Mouse (Mus musculus): Measurements from ENCODE around the gene Mrpl38. TPM values are rescaled to one million over a fixed set of nuclear protein-coding genes. Genes with fewer than 3 reads are reported as not detected.
A peak's percentile ranks its signal among the peaks of the same experiment; 100 is the strongest.

The Mrpl38 gene
- polyA plus RNA-seq, 1 experiment from 2014 or later = 80.0 TPM

DNA sequence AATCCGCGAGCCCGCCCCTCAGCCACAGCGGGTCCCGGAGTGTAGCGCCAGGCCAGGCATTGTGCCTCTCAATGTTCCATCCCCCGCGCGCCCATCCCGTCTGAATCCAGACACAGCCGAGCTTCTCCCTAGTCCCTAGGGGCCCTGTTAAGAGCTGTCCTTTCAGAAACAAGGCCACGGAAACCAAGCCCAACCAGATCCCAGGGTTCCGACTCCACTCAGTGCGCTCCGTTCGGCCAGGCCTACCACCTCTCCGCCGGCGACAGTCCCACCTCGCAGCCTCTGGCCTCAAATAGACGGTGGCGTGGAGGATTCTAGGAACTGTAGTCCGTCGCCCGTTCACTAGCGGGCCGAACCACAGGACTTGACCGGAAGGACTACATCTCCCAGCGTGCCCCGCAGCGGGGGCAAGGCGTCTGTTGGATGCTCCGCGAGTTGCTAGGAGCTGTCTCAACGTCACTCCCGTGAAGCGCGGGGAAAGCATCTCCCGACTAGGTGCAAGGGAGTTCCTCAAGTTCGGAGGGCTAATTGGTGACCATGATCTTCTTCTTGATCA, 29.3 kb upstream of the Mrpl38 start, which contains the start of gene Fbf1:
Gene Fbf1, minus strand, starts transcription at position 283 of the 556 bp plus-strand sequence.
- Histone ChIP-seq H3K4me3 (peak within 1 kb of the TSS; percentile 77), H3K27me3 (no peaks in the 10 kb centered on the region), H3K4me1 (peaks cover 22% of the 10 kb centered on the region), H3K27ac (peak within 1 kb of the TSS; percentile 91), H3K36me3 (peaks cover 44% of the 10 kb centered on the region), H3K9me3 (no peaks in the 10 kb centered on the region), H3K4me2 (peak within 1 kb of the TSS; percentile 76), H3K9ac (peak within 1 kb of the TSS; percentile 88)
- WGBS = under 1% methylated on average over 40 of the region's 40 CpGs
- ATAC-seq (ENCODE audit: insufficient number of reproducible peaks, insufficient read depth, low FRiP score, low TSS enrichment, low read depth) = peak; percentile 90

DNA sequence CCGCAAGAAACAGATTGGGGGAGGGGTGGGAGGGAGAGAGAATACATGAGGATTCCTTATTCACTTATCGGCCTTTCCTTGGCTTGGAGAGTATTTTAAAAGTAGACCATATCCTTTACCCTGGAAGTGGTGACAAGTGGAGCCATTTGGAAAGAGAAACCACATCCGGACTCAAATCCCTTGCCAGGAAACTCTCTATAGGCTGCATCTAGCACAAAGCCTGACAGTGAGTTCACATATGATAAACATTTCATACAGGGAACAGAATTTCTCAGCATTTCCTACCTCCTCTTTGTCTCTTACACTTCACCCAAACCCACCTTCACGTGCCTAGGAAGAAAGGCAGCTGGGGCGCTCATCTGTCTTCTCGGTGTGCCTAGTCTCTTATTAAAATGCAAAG, 28.6 kb upstream of the Mrpl38 start:
- peak overlapping the region; percentile 77 for H3K4me3 ChIP-seq
- 4% methylated on average over 6 of the region's 6 CpGs for WGBS
- ATAC-seq (ENCODE audit: insufficient number of reproducible peaks, insufficient read depth, low FRiP score, low TSS enrichment, low read depth) = no peak

DNA sequence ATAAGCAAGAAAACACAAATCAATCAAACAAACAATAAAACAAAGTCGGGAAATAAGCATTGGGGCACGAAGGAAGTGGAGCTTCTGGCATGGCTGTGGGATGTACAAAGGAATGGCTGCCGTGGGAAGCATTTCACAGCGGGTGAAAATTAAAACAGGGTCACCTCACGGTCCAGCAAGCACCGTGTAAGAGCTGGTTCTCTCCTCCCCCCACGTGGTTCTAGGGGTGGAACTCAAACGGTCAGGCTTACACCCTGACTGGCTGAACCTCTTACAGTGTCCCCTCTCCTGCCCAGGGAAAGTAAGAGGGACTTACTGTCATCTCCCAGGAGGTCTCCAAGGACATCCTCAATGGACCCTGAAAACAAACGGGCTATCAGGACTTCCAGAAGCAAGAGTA, 24.3 kb upstream of the Mrpl38 start:
- Histone ChIP-seq H3K9ac (no peak overlapping the region), H3K4me3 (no peak overlapping the region), H3K9me3 (no peaks in the 10 kb centered on the region), H3K27me3 (no peaks in the 10 kb centered on the region), H3K36me3 (peaks cover 68% of the 10 kb centered on the region), H3K4me2 (no peak overlapping the region), H3K4me1 (peaks cover 21% of the 10 kb centered on the region), H3K27ac (no peak overlapping the region)
- 63% methylated on average over 9 of the region's 9 CpGs for WGBS
- no peak for ATAC-seq (ENCODE audit: insufficient number of reproducible peaks, insufficient read depth, low FRiP score, low TSS enrichment, low read depth)

More for the DNA sequence above, 28.6 kb upstream of the Mrpl38 start:
- no peaks in the 10 kb centered on the region for H3K9me3 ChIP-seq
- peaks cover 40% of the 10 kb centered on the region for H3K36me3 ChIP-seq
- peaks cover 25% of the 10 kb centered on the region for H3K4me1 ChIP-seq
- H3K4me2 ChIP-seq = peak overlapping the region; percentile 76
- H3K9ac ChIP-seq = peak overlapping the region; percentile 88
- H3K27ac ChIP-seq = peak overlapping the region; percentile 91
- H3K27me3 ChIP-seq = no peaks in the 10 kb centered on the region

DNA sequence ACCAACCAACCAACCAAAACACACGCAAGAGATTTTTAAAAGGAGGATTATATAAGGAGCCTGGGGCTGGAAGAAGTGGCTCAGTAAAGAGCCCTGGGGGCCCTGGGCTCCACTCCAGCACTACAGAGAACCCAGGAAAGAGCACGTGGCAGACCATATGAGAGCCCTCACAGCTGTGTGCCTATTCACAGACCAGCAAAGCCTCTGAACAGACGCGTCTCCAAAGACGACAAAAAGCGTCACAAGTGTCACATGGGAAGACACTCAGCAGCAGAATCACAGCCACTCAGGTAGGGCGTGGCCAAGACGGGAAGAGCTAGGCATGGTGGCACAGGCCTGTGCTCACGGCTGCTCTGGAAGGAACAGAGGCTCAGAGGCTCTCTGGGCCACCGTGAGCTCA, 23.5 kb upstream of the Mrpl38 start:
- H3K36me3 ChIP-seq = peaks cover 76% of the 10 kb centered on the region
- H3K9me3 ChIP-seq = no peaks in the 10 kb centered on the region
- H3K4me2 ChIP-seq = no peak overlapping the region
- H3K4me1 ChIP-seq = peaks cover 20% of the 10 kb centered on the region
- no peak overlapping the region for H3K4me3 ChIP-seq
- no peak overlapping the region for H3K9ac ChIP-seq
- H3K27me3 ChIP-seq = no peaks in the 10 kb centered on the region
- H3K27ac ChIP-seq = 0 out of 2 replicates have a peak overlapping the region, but pooled peaks have one; percentile 48
- ATAC-seq (ENCODE audit: insufficient number of reproducible peaks, insufficient read depth, low FRiP score, low TSS enrichment, low read depth) = no peak
- 73% methylated on average over 10 of the region's 10 CpGs for WGBS

DNA sequence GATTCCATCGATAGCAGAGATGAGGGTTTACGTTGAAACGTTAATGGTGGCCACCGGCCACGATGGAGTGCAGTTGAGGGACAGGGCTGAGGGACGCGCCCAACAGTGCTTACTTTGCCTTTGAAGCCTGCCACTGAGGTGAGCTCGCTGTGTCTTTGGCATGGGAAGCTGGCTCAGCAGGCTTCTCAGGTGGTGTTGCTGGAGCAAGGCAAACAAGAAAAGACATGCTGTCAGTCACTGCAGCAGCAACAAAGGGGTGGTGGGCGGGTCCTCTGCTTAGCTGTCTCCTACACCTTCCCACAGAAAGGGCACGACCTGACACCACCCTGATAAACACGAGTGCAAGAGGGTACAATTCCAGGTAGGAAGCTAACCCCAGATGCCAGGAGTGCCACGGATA, 22.6 kb upstream of the Mrpl38 start:
- H3K4me2 ChIP-seq = no peak overlapping the region
- no peaks in the 10 kb centered on the region for H3K27me3 ChIP-seq
- no peak overlapping the region for H3K9ac ChIP-seq
- H3K4me1 ChIP-seq = peaks cover 12% of the 10 kb centered on the region
- H3K27ac ChIP-seq = peak overlapping the region; percentile 48
- H3K4me3 ChIP-seq = no peak overlapping the region
- H3K9me3 ChIP-seq = no peaks in the 10 kb centered on the region
- peaks cover 85% of the 10 kb centered on the region for H3K36me3 ChIP-seq
- ATAC-seq (ENCODE audit: insufficient number of reproducible peaks, insufficient read depth, low FRiP score, low TSS enrichment, low read depth) = no peak
- WGBS = 56% methylated on average over 12 of the region's 12 CpGs

DNA sequence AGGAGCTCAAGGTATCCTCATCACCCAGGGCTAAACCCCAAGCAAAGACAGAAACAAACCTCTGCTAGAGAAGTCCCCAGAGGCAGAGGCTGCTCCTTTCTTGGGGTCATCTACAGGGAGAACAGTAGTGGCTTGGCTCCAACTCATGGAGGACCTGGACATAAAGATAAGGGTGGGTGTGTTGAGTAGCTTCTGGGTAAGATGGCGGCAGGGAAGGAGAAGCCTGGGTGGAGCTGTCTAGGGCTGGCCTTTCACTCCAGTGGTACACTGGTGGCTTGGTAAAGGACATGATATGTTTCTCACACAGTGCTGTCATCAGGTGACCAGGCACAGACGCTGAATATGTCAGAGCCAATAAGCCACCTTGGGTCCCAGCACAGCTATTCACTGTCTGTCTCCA, 12.3 kb upstream of the Mrpl38 start:
- no peaks in the 10 kb centered on the region for H3K9me3 ChIP-seq
- H3K4me2 ChIP-seq = no peak overlapping the region
- no peak overlapping the region for H3K9ac ChIP-seq
- H3K36me3 ChIP-seq = peaks cover 99% of the 10 kb centered on the region
- H3K27me3 ChIP-seq = no peaks in the 10 kb centered on the region
- WGBS = 93% methylated on average over 2 of the region's 2 CpGs
- ATAC-seq (ENCODE audit: insufficient number of reproducible peaks, insufficient read depth, low FRiP score, low TSS enrichment, low read depth) = no peak
- no peak overlapping the region for H3K27ac ChIP-seq
- no peak overlapping the region for H3K4me3 ChIP-seq
- no peaks in the 10 kb centered on the region for H3K4me1 ChIP-seq

DNA sequence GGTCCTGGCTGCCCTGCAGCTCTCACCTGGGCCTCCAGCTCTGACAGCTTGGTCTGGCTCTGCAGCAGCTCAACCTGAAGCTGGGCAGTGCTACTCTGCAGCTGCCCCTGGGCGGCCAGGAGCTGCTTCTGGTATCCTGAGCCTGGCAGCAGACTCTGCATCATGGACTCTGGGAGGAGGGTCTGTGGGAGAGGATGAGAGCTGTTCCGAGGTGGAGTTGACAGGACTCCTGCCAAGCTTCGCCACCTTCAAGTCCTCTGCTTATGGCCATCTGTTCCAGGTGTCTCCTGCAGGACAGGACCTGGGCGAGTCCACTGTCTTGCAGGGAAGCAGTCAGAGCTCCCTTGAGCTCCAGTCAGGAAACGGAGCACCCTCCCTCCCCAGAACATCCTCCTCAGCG, 10.7 kb upstream of the Mrpl38 start:
- H3K36me3 ChIP-seq = peaks cover 100% of the 10 kb centered on the region
- H3K9me3 ChIP-seq = no peaks in the 10 kb centered on the region
- H3K9ac ChIP-seq = no peak overlapping the region; the same call in 1 of the 2 replicates
- H3K27me3 ChIP-seq = no peaks in the 10 kb centered on the region
- 77% methylated on average over 6 of the region's 6 CpGs for WGBS
- no peaks in the 10 kb centered on the region for H3K4me1 ChIP-seq
- H3K4me2 ChIP-seq = no peak overlapping the region
- no peak overlapping the region for H3K27ac ChIP-seq
- ATAC-seq (ENCODE audit: insufficient number of reproducible peaks, insufficient read depth, low FRiP score, low TSS enrichment, low read depth) = no peak
- no peak overlapping the region for H3K4me3 ChIP-seq

DNA sequence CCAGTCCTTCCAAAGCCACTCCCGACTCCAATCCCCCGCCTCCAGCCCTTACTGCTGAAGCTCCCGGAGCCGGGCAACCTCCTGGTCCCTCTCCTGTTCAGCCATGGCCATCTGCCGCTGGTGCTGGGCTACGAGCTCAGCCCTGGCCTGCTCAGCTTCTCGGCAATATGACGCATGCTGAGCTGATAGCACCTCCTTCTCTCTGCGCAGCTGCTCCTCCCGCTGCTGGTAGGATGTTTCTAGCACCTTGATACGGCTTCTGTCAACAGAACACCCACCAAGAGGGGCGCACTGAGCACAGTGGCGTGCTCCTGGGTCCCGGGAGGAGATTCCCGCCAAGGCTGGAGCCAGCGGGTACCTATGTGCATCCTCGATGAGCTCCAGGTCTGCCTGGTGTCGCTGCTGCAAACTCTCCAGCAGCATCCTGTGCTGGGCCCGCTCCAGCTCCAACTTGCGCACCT, 10.1 kb upstream of the Mrpl38 start:
- ATAC-seq (ENCODE audit: insufficient number of reproducible peaks, insufficient read depth, low FRiP score, low TSS enrichment, low read depth) = no peak
- 69% methylated on average over 20 of the region's 20 CpGs for WGBS
- no peak overlapping the region for H3K4me3 ChIP-seq
- H3K9me3 ChIP-seq = no peaks in the 10 kb centered on the region
- no peak overlapping the region for H3K4me2 ChIP-seq
- peaks cover 100% of the 10 kb centered on the region for H3K36me3 ChIP-seq
- H3K27ac ChIP-seq = no peak overlapping the region; the same call in 1 of the 2 replicates
- peak overlapping the region; percentile 11; the same call in 1 of the 2 replicates for H3K9ac ChIP-seq
- no peaks in the 10 kb centered on the region for H3K27me3 ChIP-seq
- no peaks in the 10 kb centered on the region for H3K4me1 ChIP-seq

DNA sequence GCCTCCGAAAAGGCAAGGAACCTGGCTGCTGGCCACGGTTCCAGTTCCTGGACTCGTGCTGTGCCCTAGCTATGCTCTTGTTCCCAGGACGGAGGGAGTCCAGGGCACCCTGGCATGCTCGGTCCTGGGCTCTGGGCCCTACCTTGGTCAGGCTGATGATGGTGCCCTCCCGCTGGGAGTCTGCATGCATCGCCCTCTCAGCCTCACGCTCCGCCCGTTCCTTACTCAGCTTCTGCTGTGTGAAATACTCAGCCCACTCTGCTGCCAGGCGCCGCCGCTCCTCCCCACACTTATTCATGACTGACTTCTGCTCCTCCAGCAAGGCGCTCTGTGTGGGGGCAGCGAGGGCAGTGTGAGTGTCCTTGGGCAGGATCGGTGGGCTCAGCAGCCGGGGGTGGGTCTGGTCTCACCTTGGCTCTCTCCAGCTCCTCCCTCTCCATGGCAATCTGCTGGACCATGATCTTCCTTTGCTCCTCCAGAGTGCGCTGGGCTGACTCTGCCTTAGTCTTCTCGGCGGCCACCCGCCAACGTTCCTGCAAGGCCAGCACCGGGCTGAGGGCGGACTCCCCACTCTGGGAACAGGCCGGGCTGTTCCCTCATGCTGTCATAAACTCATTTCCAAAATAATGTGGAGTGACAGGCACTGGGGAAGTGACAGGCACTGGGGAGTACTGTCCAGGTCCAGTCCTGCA, 7.8 kb upstream of the Mrpl38 start:
- H3K27ac ChIP-seq = no peak overlapping the region
- peaks cover 99% of the 10 kb centered on the region for H3K36me3 ChIP-seq

DNA sequence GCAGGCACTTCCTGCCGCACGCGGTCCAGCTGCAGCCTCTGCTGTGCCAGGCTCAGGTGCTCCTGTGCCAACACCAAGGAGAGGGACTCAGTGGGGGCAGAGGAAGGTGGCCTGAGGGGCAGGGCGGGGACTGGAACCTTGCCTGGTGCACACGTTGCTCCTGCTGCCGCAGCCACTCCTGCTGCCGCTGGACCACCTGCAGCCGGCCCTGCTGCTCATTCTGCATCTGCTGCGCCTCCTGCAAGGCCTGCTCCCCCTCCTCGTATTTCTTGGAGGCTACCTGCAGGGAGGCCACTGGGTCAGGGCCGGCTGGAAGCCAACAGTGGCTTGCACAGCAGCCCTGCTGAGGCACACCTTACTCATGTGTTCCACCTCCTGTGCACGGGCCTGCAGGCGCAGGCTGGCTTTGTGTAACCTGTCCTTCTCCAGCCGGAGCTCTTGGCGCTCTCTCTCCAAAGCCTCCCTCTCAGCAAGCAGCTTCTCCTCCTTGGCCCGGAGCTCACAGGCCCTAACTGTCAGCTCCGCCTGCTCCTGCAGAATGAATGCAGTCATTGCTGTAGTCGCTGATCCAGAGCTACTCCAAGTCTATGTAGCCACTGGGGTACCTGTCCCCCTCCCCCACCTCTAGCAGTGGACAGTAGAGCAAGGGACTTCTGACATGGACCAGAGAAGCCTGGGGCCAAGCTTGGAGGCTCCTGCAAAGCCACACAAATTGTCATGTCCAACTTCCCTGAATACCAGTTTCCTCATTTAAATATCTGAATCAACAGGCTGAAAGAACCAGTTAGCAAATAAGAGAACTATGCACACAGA, 7.0 kb upstream of the Mrpl38 start:
- no peak overlapping the region for H3K4me2 ChIP-seq

More for the DNA sequence above, 7.8 kb upstream of the Mrpl38 start:
- H3K4me1 ChIP-seq = no peaks in the 10 kb centered on the region
- H3K9me3 ChIP-seq = no peaks in the 10 kb centered on the region
- H3K4me3 ChIP-seq = no peak overlapping the region
- H3K27me3 ChIP-seq = no peaks in the 10 kb centered on the region
- WGBS = 77% methylated on average over 25 of the region's 25 CpGs
- H3K9ac ChIP-seq = no peak overlapping the region
- ATAC-seq (ENCODE audit: insufficient number of reproducible peaks, insufficient read depth, low FRiP score, low TSS enrichment, low read depth) = no peak
- no peak overlapping the region for H3K4me2 ChIP-seq

DNA sequence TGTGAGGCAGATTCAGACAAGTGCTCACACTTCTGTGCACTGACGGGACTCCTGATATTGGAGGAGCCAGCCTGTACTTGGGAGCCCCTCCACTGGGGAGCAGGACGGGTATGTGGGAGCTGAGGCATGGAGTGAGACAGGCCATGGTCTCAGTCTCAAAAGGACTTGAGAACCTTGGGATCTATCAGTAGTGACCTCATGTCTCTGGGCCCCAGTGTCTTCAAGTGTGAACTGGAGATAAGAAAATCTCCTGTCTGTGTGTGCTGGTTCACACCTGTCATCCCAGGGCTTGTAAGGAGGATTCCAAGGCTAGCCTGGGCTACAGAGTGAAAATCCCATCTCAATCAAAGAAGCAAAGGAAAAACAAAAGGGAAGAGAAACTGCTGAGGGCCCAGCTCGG, 4.8 kb upstream of the Mrpl38 start:
- Histone ChIP-seq H3K4me2 (no peak overlapping the region), H3K27ac (no peak overlapping the region), H3K4me3 (no peak overlapping the region), H3K9me3 (no peaks in the 10 kb centered on the region), H3K36me3 (peaks cover 70% of the 10 kb centered on the region), H3K27me3 (no peaks in the 10 kb centered on the region), H3K9ac (no peak overlapping the region), H3K4me1 (peaks cover 6% of the 10 kb centered on the region; the same call in 1 of the 2 replicates)
- 86% methylated on average over 3 of the region's 3 CpGs for WGBS
- no peak for ATAC-seq (ENCODE audit: insufficient number of reproducible peaks, insufficient read depth, low FRiP score, low TSS enrichment, low read depth)

More for the DNA sequence above, 7.0 kb upstream of the Mrpl38 start:
- peak overlapping the region; percentile 32; the same call in 1 of the 2 replicates for H3K9ac ChIP-seq
- no peak overlapping the region for H3K27ac ChIP-seq
- peaks cover 92% of the 10 kb centered on the region for H3K36me3 ChIP-seq
- no peaks in the 10 kb centered on the region for H3K4me1 ChIP-seq
- no peaks in the 10 kb centered on the region for H3K9me3 ChIP-seq
- WGBS = 61% methylated on average over 18 of the region's 18 CpGs
- H3K4me3 ChIP-seq = no peak overlapping the region
- no peak for ATAC-seq (ENCODE audit: insufficient number of reproducible peaks, insufficient read depth, low FRiP score, low TSS enrichment, low read depth)
- no peaks in the 10 kb centered on the region for H3K27me3 ChIP-seq
